Mouse (Mus musculus) limb, embryonic 12.5 days (tissue): ENCODE measurements around the gene Utrn. TPM values are rescaled to one million over a fixed set of nuclear protein-coding genes. Genes with fewer than 3 reads are reported as not detected.

ENCODE experiments used
- ATAC-seq: fragments of 200-750 bp; cut with Nextera tagmentation; 2 replicates; pipeline ENCODE4 v1.8.0; 2017; ENCODE audit warnings: low read depth, moderate TSS enrichment; ENCODE audit not compliant: insufficient number of reproducible peaks, insufficient read depth, low FRiP score, low TSS enrichment
- H3K27ac ChIP-seq: fragments of 300-500 bp; sonication (generic); 2 replicates; pipeline ENCODE4 v1.5.1; 2016; ENCODE audit warnings: mild to moderate bottlenecking, moderate library complexity
- H3K27me3 ChIP-seq: fragments of 300-500 bp; sonication (generic); 2 replicates; pipeline ENCODE4 v1.6.1; 2016; ENCODE audit warnings: mild to moderate bottlenecking, moderate library complexity
- H3K36me3 ChIP-seq: fragments of 300-500 bp; sonication (generic); 2 replicates; pipeline ENCODE4 v1.6.1; 2016; ENCODE audit warnings: mild to moderate bottlenecking, moderate library complexity
- H3K4me1 ChIP-seq: fragments of 300-500 bp; sonication (generic); replicated peaks from 2 replicates; pipeline ENCODE4 v1.6.1; 2016
- H3K4me2 ChIP-seq: fragments of 300-500 bp; sonication (generic); 2 replicates; pipeline ENCODE4 v1.6.1; 2016; ENCODE audit warnings: mild to moderate bottlenecking, moderate library complexity
- H3K4me3 ChIP-seq: fragments of 300-500 bp; sonication (generic); replicated peaks from 2 replicates; pipeline ENCODE4 v1.5.1; 2016; ENCODE audit warnings: mild to moderate bottlenecking
- H3K9ac ChIP-seq: fragments of 300-500 bp; sonication (generic); replicated peaks from 2 replicates; pipeline ENCODE4 v1.6.1; 2016; ENCODE audit warnings: mild to moderate bottlenecking, moderate library complexity
- H3K9me3 ChIP-seq: fragments of 300-500 bp; sonication (generic); 2 replicates; pipeline ENCODE4 v1.6.1; 2016; ENCODE audit warnings: mild to moderate bottlenecking, moderate library complexity
- WGBS: fragments of 180-500 bp; shearing (Covaris S2); methylation state at CpG from one replicate; pipeline ENCODE4 v1.1.7; 2016; 5-methylcytosine and 5-hydroxymethylcytosine counted together
- polyA plus RNA-seq: library from polyadenylated mRNA; unstranded; fragments of >200 nt; fragmentation: Nextera tagmentation; extraction: Ambion mirVana; gene quantifications from 2 replicates; pipeline ENCODE4 v1.2.1, GENCODE M21; 2016

Utrn gene
- polyA plus RNA-seq, 1 experiment from 2014 or later: 62.1 TPM

DNA sequence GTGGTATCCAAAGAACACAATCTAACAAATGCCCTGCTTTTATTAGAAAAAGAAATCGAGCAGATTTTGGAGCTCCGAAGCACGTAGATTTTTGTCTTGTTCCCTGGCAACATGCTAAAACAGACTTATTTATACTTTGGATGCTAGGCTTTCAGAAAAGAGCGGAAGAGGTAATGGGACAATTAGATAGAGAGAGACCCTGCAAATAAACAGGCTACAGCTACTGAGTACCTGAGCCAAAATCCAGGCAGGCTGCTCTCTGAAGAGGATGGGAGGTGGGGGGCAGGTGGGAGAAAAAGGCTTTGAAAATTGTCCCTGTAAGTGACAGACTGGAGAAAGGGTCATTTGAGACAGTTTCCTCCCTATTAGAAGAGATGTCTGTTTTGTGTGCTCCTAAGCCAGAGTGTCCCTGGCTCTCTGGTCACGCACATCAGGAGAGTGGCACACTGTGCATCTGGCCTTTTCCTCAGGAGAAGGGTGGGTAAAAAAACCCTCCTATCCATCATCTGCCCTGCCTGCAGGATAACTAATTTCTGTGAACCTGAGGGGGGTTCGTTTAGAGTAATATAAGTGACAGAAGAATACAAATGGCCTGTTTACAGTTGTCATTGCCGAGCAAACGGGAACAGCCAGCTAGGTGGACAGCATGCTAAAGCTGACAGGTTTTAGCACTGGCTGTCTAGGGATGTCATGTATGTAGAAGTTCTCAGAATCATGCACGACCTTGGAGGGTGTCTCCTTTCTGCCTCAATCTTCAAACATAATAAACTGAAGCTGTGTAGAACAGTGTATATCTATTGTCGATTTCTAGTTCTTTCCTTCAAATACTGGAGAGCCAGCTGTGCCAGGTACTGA is 529.2 kb downstream of the Utrn start:
- ATAC-seq: no peak
- H3K36me3 ChIP-seq: no peaks in the 10 kb centered on the region
- H3K27me3 ChIP-seq: no peaks in the 10 kb centered on the region
- H3K27ac ChIP-seq: no peak overlapping the region
- H3K4me3 ChIP-seq: no peak overlapping the region
- H3K4me1 ChIP-seq: no peaks in the 10 kb centered on the region
- no peak overlapping the region for H3K4me2 ChIP-seq
- WGBS: 65% methylated on average over 10 of the region's 10 CpGs
- H3K9me3 ChIP-seq: no peaks in the 10 kb centered on the region
- H3K9ac ChIP-seq: no peak overlapping the region

DNA sequence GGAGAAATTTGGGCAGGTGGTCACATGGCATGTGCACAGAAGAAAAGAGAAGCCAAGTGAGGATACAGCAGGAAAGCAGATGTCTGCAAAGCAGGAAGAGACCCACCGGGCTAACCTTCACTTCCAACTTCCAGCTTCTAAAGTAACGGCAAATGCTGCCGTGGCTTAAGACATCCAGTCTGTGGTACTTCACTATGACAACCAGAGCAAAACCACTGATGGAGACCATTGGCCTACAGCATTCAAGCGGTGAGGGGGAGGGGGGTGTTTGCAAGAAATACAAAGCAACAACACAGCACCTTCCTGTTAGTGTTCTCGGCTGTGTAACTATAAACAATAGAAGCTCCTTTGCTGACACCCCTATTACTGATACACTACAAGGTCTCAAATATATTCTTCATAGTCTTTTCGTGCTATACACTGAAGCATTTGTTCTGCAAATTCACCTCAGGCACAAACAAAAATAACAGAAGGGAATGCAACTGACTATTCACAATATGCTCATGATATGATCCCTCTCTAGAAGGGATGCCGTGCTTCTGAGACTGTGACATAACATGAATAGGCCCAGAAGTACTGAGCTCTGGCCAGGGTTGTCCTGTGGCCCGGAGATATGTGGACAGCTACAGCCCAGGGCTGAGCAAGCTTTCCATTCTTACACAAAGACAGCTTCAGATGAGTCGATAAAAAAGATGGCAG is 530.0 kb downstream of the Utrn start:
- Histone ChIP-seq H3K9me3 (no peaks in the 10 kb centered on the region), H3K4me2 (no peak overlapping the region), H3K36me3 (no peaks in the 10 kb centered on the region), H3K4me3 (no peak overlapping the region), H3K9ac (no peak overlapping the region), H3K4me1 (no peaks in the 10 kb centered on the region), H3K27ac (no peak overlapping the region), H3K27me3 (no peaks in the 10 kb centered on the region)
- no peak for ATAC-seq
- 86% methylated on average over 9 of the region's 9 CpGs for WGBS

Other genes with a start within 250 kb of the Utrn start
- gene Stx11, start 94.9 kb upstream of the Utrn start, polyA plus RNA-seq: 1.8 and 2.9 TPM in 2 replicates
- 37.2 and 39.4 TPM in 2 replicates for gene Sf3b5, start 136.0 kb upstream of the Utrn start, polyA plus RNA-seq
- gene Plagl1, start 191.1 kb upstream of the Utrn start, polyA plus RNA-seq: 64.5 and 88.5 TPM in 2 replicates